Mouse (Mus musculus) heart, embryonic 15.5 days (tissue): Measurements from ENCODE around the gene Saa3. TPM values are rescaled to one million over a fixed set of nuclear protein-coding genes. Genes with fewer than 3 reads are reported as not detected.

Source experiments
- ATAC-seq: fragments of 200-750 bp; cut with Nextera tagmentation; replicated peaks from 2 replicates; pipeline ENCODE4 v1.8.0; 2017; ENCODE audit warnings: low read depth, moderate TSS enrichment; ENCODE audit not compliant: insufficient number of reproducible peaks, insufficient read depth, low FRiP score
- H3K27ac ChIP-seq: fragments of 300-500 bp; sonication (generic); 2 replicates; pipeline ENCODE4 v1.5.1; 2015; ENCODE audit warnings: mild to moderate bottlenecking, inconsistent platforms
- H3K27me3 ChIP-seq: fragments of 300-500 bp; sonication (generic); 2 replicates; pipeline ENCODE4 v1.6.1; 2015; ENCODE audit warnings: inconsistent platforms
- H3K36me3 ChIP-seq: fragments of 300-500 bp; sonication (generic); 2 replicates; pipeline ENCODE4 v1.6.1; 2015; ENCODE audit warnings: mild to moderate bottlenecking, inconsistent platforms
- H3K4me1 ChIP-seq: fragments of 300-500 bp; sonication (generic); replicated peaks from 2 replicates; pipeline ENCODE4 v1.6.1; 2015; ENCODE audit warnings: inconsistent platforms
- H3K4me2 ChIP-seq: fragments of 300-500 bp; sonication (generic); 2 replicates; pipeline ENCODE4 v1.6.1; 2015; ENCODE audit warnings: inconsistent platforms, mild to moderate bottlenecking, moderate library complexity
- H3K4me3 ChIP-seq: fragments of 300-500 bp; sonication (generic); 2 replicates; pipeline ENCODE4 v1.5.1; 2015; ENCODE audit warnings: mild to moderate bottlenecking, inconsistent platforms
- H3K9ac ChIP-seq: fragments of 300-500 bp; sonication (generic); 2 replicates; pipeline ENCODE4 v1.6.1; 2015; ENCODE audit warnings: mild to moderate bottlenecking, inconsistent platforms
- H3K9me3 ChIP-seq: fragments of 300-500 bp; sonication (generic); replicated peaks from 2 replicates; pipeline ENCODE4 v1.6.1; 2016; ENCODE audit warnings: inconsistent platforms
- WGBS: fragments of 180-500 bp; shearing (Covaris S2); methylation state at CpG from one replicate; pipeline ENCODE4 v1.1.7; 2015; ENCODE audit warnings: mixed read lengths; 5-methylcytosine and 5-hydroxymethylcytosine counted together
- polyA plus RNA-seq: library from polyadenylated mRNA; unstranded; fragments of >200 nt; fragmentation: Nextera tagmentation; extraction: Ambion mirVana; gene quantifications from 2 replicates; pipeline ENCODE4 v1.2.1, GENCODE M21; 2015

Gene Saa3
- polyA plus RNA-seq, 1 experiment from 2014 or later: 0.50 TPM

- Histone ChIP-seq H3K27me3 (peaks cover 45% of the 10 kb centered on the region), H3K36me3 (no peaks in the 10 kb centered on the region), H3K4me1 (0 out of 2 replicates have a peak, but pooled peaks cover 5% of the 10 kb centered on the region), H3K4me3 (peak overlapping the region; percentile 11; the same call in 1 of the 2 replicates), H3K4me2 (peak overlapping the region; percentile 30; the same call in 1 of the 2 replicates), H3K9ac (no peak overlapping the region), H3K9me3 (no peaks in the 10 kb centered on the region), H3K27ac (no peak overlapping the region)
- ATAC-seq: no peak
- 2% methylated on average over 21 of the region's 21 CpGs for WGBS
These were observed 48.2 kb downstream of the Saa3 start for GRCm38 (mm10) chr7:46667256-46667655.

GRCm38 (mm10) chr7:46665236-46665635 lies 50.3 kb downstream of the Saa3 start:
- H3K4me2 ChIP-seq: no peak overlapping the region
- ATAC-seq: no peak
- peaks cover 50% of the 10 kb centered on the region for H3K27me3 ChIP-seq
- H3K9me3 ChIP-seq: no peaks in the 10 kb centered on the region
- H3K4me1 ChIP-seq: 0 out of 2 replicates have a peak, but pooled peaks cover 5% of the 10 kb centered on the region
- 30% methylated on average over 9 of the region's 9 CpGs for WGBS
- no peaks in the 10 kb centered on the region for H3K36me3 ChIP-seq
- no peak overlapping the region for H3K27ac ChIP-seq
- H3K9ac ChIP-seq: no peak overlapping the region
- H3K4me3 ChIP-seq: no peak overlapping the region

Other genes starting within 250 kb of the Saa3 start
- 9.3 and 10.3 TPM in 2 replicates for gene Sergef, start 75.9 kb downstream of the Saa3 start, polyA plus RNA-seq
- 0.23 and 0.76 TPM in 2 replicates for gene Tph1, start 43.2 kb downstream of the Saa3 start, polyA plus RNA-seq
- gene Saal1, start 5.0 kb downstream of the Saa3 start, polyA plus RNA-seq: 12.6 and 14.3 TPM in 2 replicates
- gene Saa4, start 16.9 kb upstream of the Saa3 start, polyA plus RNA-seq: 0.06 TPM in 1 of 2 replicates, not detected in the other
- gene Saa1, start 27.3 kb upstream of the Saa3 start, polyA plus RNA-seq: not detected in 2 replicates
- gene Saa2, start 36.1 kb upstream of the Saa3 start, polyA plus RNA-seq: not detected in 2 replicates
- gene Hps5, start 80.4 kb upstream of the Saa3 start, polyA plus RNA-seq: 9.5 and 13.6 TPM in 2 replicates
- 28.3 and 28.8 TPM in 2 replicates for gene Gtf2h1, start 80.4 kb upstream of the Saa3 start, polyA plus RNA-seq
- gene Ldha, start 125.8 kb upstream of the Saa3 start, polyA plus RNA-seq: 2,657 and 2,686 TPM in 2 replicates
- not detected in 2 replicates for gene Ldhc, start 145.5 kb upstream of the Saa3 start, polyA plus RNA-seq
- 151 and 155 TPM in 2 replicates for gene Tsg101, start 204.3 kb upstream of the Saa3 start, polyA plus RNA-seq
- gene Uevld, start 242.8 kb upstream of the Saa3 start, polyA plus RNA-seq: 7.8 and 8.9 TPM in 2 replicates